Mouse (Mus musculus) megakaryocyte-erythroid progenitor cell, adult 5 weeks (primary cell): Measurements from ENCODE around the gene Zcwpw1. TPM values are rescaled to one million over a fixed set of nuclear protein-coding genes. Genes with fewer than 3 reads are reported as not detected.

ENCODE experiments used
- polyA plus RNA-seq: library from polyadenylated mRNA; stranded (reverse); fragments of >175 nt; gene quantifications from 2 replicates; pipeline ENCODE4 v1.2.3, GENCODE M21; 2012

Gene Zcwpw1
- polyA plus RNA-seq, result 1.2 and 2.1 TPM in 2 replicates

GRCm38 (mm10) chr5:137787151-137787928, at the start of gene Zcwpw1, which contains the start of gene Mepce:
Gene Zcwpw1 (plus strand): TSS chr5:137787798.
Gene Mepce (minus strand): TSS chr5:137787655.

GRCm38 (mm10) chr5:137741023-137741931, 46.3 kb upstream of the Zcwpw1 start, which contains the start of gene Nyap1:
Gene Nyap1 (minus strand): TSS chr5:137741607.

GRCm38 (mm10) chr5:137745214-137746171, 42.1 kb upstream of the Zcwpw1 start, which contains the start of gene Tsc22d4:
Gene Tsc22d4 (plus strand): TSS chr5:137745730.

DNA sequence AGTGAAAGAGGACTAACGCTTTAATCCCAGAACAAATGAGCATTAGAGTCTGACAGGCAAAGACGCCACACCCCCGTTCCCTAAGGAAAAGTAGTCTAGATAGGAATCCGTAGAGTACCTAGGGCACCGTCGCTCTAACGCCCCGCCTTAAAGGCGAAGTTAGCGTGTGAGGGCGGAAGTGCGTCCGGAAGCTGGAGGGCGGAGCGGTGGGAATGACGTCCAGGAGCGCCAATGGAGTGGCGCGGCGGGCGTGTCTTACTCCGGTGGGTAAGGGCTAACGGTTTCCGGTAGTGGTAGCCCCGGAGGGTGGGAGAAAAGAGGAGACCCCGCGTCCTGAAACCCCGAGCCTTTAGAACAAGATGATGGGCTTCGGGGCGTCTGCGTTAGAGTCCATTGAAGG, 9.0 kb upstream of the Zcwpw1 start, which contains the start of gene Ppp1r35:
Gene Ppp1r35, plus strand, starts transcription at position 215 of the 400 bp plus-strand sequence.

DNA sequence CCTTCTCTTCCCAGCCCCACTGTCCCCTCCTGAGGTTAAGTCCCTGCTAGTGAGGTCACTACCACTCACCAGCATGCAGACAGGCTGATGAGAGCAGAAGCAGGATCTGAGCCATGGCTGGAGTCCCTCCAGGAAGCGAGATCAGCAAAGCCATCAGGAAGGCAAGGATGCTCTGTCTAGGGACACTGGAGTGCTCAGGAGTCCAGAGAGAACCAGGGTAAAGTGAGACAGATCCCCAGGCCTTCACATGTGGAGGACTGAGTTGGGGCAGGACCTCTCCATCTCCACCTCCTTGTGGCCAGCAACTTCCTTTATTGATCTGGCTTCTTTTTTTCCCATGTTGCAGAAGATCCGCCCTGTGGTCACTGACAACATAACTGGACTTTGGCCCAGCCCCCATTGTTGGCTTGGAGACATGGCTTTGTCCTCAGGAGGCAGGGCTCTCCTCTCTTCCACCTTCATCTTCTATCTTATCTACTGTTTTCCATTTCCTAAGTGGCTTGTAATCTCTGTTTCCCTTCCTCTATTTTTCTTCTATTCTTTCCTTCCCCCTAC, 48.4 kb downstream of the Zcwpw1 start, which contains the start of gene Pilra:
Gene Pilra, minus strand, starts transcription at position 316 of the 555 bp plus-strand sequence.

GRCm38 (mm10) chr5:137857960-137858710, 70.5 kb downstream of the Zcwpw1 start, which contains the start of gene Pilrb1:
Gene Pilrb1 (minus strand): TSS chr5:137858106.

DNA sequence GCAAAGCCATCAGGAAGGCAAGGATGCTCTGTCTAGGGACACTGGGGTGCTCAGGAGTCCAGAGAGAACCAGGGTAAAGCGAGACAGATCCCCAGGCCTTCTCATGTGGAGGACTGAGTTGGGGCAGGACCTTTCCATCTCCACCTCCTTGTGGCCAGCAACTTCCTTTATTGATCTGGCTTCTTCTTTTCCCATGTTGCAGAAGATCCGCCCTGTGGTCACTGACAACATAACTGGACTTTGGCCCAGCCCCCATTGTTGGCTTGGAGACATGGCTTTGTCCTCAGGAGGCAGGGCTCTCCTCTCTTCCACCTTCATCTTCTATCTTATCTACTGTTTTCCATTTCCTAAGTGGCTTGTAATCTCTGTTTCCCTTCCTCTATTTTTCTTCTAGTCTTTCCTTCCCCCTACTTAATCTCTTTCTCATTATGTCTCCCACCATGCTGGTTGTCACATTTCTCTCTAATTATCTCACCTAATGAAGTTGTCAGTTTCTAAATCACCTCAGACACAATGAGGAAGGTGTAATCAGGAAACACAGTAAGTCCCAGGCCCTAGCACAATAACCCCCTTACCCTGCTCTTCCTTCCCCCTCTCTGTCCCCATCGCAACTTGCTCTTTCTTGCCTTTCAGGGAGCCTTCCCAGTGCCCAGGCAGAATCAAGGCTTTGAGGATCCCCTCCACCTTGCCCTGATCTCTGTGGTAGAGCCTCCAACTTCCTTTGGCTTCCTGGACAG, 84.2 kb downstream of the Zcwpw1 start, which contains the start of gene Pilrb2:
Gene Pilrb2, minus strand, starts transcription at position 172 of the 737 bp plus-strand sequence.

Other genes with a start within 250 kb of the Zcwpw1 start
- gene Actl6b, start 234.3 kb upstream of the Zcwpw1 start, polyA plus RNA-seq, result not detected in 2 replicates
- gene Tfr2, start 218.0 kb upstream of the Zcwpw1 start, polyA plus RNA-seq, result 55.7 and 82.0 TPM in 2 replicates
- 827 and 993 TPM in 2 replicates for gene Mospd3, start 186.7 kb upstream of the Zcwpw1 start, polyA plus RNA-seq
- 0.17 and 0.50 TPM in 2 replicates for gene Pcolce, start 174.0 kb upstream of the Zcwpw1 start, polyA plus RNA-seq
- 0.11 TPM in 1 of 2 replicates, not detected in the other for gene Fbxo24, start 158.8 kb upstream of the Zcwpw1 start, polyA plus RNA-seq
- 245 and 269 TPM in 2 replicates for gene Lrch4, start 158.7 kb upstream of the Zcwpw1 start, polyA plus RNA-seq
- gene Gm20605, start 158.6 kb upstream of the Zcwpw1 start, polyA plus RNA-seq, result 18.6 and 26.8 TPM in 2 replicates
- gene Sap25, start 146.5 kb upstream of the Zcwpw1 start, polyA plus RNA-seq, result 86.6 and 124 TPM in 2 replicates
- 0.06 TPM in 1 of 2 replicates, not detected in the other for gene Irs3, start 142.1 kb upstream of the Zcwpw1 start, polyA plus RNA-seq
- gene Agfg2, start 103.1 kb upstream of the Zcwpw1 start, polyA plus RNA-seq, result 37.4 and 40.4 TPM in 2 replicates
- 1.3 and 1.8 TPM in 2 replicates for gene Nyap1, start 46.2 kb upstream of the Zcwpw1 start, polyA plus RNA-seq
- 412 and 464 TPM in 2 replicates for gene Tsc22d4, start 42.1 kb upstream of the Zcwpw1 start, polyA plus RNA-seq
- gene Ppp1r35, start 8.9 kb upstream of the Zcwpw1 start, polyA plus RNA-seq, result 120 and 122 TPM in 2 replicates
- gene Mepce, start 143 bp upstream of the Zcwpw1 start, polyA plus RNA-seq, result 186 TPM in 2 replicates
- gene Pilra, start 48.5 kb downstream of the Zcwpw1 start, polyA plus RNA-seq, result 1.6 and 2.4 TPM in 2 replicates
- gene Pilrb1, start 70.3 kb downstream of the Zcwpw1 start, polyA plus RNA-seq, result 0.87 and 0.90 TPM in 2 replicates
- 1.6 and 1.9 TPM in 2 replicates for gene Pilrb2, start 84.0 kb downstream of the Zcwpw1 start, polyA plus RNA-seq
- gene Cyp3a13, start 133.8 kb downstream of the Zcwpw1 start, polyA plus RNA-seq, result not detected in 2 replicates
- gene Gjc3, start 175.3 kb downstream of the Zcwpw1 start, polyA plus RNA-seq, result not detected in 2 replicates
- not detected in 2 replicates for gene Azgp1, start 193.7 kb downstream of the Zcwpw1 start, polyA plus RNA-seq
- 0.03 and 0.05 TPM in 2 replicates for gene Smok3a, start 233.5 kb downstream of the Zcwpw1 start, polyA plus RNA-seq
- not detected in 2 replicates for gene Smok3b, start 233.6 kb downstream of the Zcwpw1 start, polyA plus RNA-seq